Mouse (Mus musculus) myocyte (in vitro differentiated cells): Measurements from ENCODE around the gene Ptpa. TPM values are rescaled to one million over a fixed set of nuclear protein-coding genes. Genes with fewer than 3 reads are reported as not detected.

Experiments used
- H3K27me3 ChIP-seq: one replicate; pipeline ENCODE4 v1.6.1; 2011; ENCODE audit not compliant: control insufficient read depth, insufficient read depth, insufficient read length
- H3K36me3 ChIP-seq: one replicate; pipeline ENCODE4 v1.6.1; 2011; ENCODE audit not compliant: control insufficient read depth, insufficient read depth
- H3K4me2 ChIP-seq: one replicate; pipeline ENCODE4 v1.6.1; 2011; ENCODE audit warnings: low read depth, control low read depth
- H3K4me3 ChIP-seq: one replicate; pipeline ENCODE4 v1.5.1; 2011; ENCODE audit warnings: mild to moderate bottlenecking, control low read depth, moderate library complexity
- H3K79me2 ChIP-seq: one replicate; pipeline ENCODE4 v1.6.1; 2011; ENCODE audit not compliant: control insufficient read depth, insufficient read depth
- H3ac ChIP-seq: one replicate; pipeline ENCODE4 v1.6.1; 2011; ENCODE audit not compliant: control insufficient read depth, insufficient read length
- CEBPB ChIP-seq: IDR thresholded peaks from 2 replicates; pipeline ENCODE4 v1.6.1; 2011; ENCODE audit warnings: mild to moderate bottlenecking, moderate library complexity; ENCODE audit not compliant: poor library complexity, insufficient read depth, severe bottlenecking
- E2F4 ChIP-seq: IDR thresholded peaks from one replicate; pipeline ENCODE4 v1.6.1; 2011; ENCODE audit warnings: mild to moderate bottlenecking, control low read depth, moderate library complexity; ENCODE audit not compliant: insufficient read depth
- MAX ChIP-seq: IDR thresholded peaks from one replicate; pipeline ENCODE4 v1.6.1; 2011; ENCODE audit warnings: low read depth, mild to moderate bottlenecking, control low read depth
- MYOD1 ChIP-seq, 3 experiments: IDR thresholded peaks; one replicate each; pipeline ENCODE4 v1.6.1; 2011; ENCODE audit warnings: control low read depth in 2 of 3, low read depth in 2 of 3, mild to moderate bottlenecking in 2 of 3, moderate library complexity in 1 of 3; ENCODE audit not compliant: insufficient read length in 2 of 3, control insufficient read depth in 1 of 3
- MYOG ChIP-seq, 3 experiments: IDR thresholded peaks; one replicate each; pipeline ENCODE4 v1.6.1; 2011; ENCODE audit warnings: control low read depth in 2 of 3, low read depth in 2 of 3, mild to moderate bottlenecking in 2 of 3; ENCODE audit not compliant: insufficient read length in 2 of 3, control insufficient read depth in 1 of 3, insufficient read depth in 1 of 3
- POLR2A ChIP-seq: IDR thresholded peaks from one replicate; pipeline ENCODE4 v1.6.1; 2011; ENCODE audit warnings: low read depth, mild to moderate bottlenecking, control low read depth, moderate library complexity; ENCODE audit not compliant: insufficient read length
- POLR2AphosphoS2 ChIP-seq: IDR thresholded peaks from one replicate; pipeline ENCODE4 v1.6.1; 2011; ENCODE audit warnings: low read depth, control low read depth; ENCODE audit not compliant: insufficient read length
- REST ChIP-seq: IDR thresholded peaks from one replicate; pipeline ENCODE4 v1.6.1; 2011; ENCODE audit warnings: mild to moderate bottlenecking, control low read depth, moderate library complexity; ENCODE audit not compliant: insufficient read depth, insufficient read length
- SRF ChIP-seq: IDR thresholded peaks from one replicate; pipeline ENCODE4 v1.6.1; 2011; ENCODE audit warnings: low read depth; ENCODE audit not compliant: control insufficient read depth, insufficient read length
- TCF12 ChIP-seq: IDR thresholded peaks from one replicate; pipeline ENCODE4 v1.6.1; 2011; ENCODE audit warnings: mild to moderate bottlenecking, control low read depth; ENCODE audit not compliant: poor library complexity, insufficient read depth, severe bottlenecking
- TCF3 ChIP-seq: IDR thresholded peaks from one replicate; pipeline ENCODE4 v1.6.1; 2011; ENCODE audit warnings: low read depth, control low read depth; ENCODE audit not compliant: insufficient read length
- USF1 ChIP-seq: IDR thresholded peaks from one replicate; pipeline ENCODE4 v1.6.1; 2011; ENCODE audit warnings: low read depth, mild to moderate bottlenecking, control low read depth, moderate library complexity
- polyA plus RNA-seq: library from polyadenylated mRNA; unstranded; fragments of >200 nt; fragmentation: generic; extraction: Trizol; gene quantifications from one replicate; pipeline ENCODE4 v1.2.1, GENCODE M21; 2012; ENCODE audit warnings: missing spikeins

The Ptpa gene
- polyA plus RNA-seq, result 151 TPM

DNA sequence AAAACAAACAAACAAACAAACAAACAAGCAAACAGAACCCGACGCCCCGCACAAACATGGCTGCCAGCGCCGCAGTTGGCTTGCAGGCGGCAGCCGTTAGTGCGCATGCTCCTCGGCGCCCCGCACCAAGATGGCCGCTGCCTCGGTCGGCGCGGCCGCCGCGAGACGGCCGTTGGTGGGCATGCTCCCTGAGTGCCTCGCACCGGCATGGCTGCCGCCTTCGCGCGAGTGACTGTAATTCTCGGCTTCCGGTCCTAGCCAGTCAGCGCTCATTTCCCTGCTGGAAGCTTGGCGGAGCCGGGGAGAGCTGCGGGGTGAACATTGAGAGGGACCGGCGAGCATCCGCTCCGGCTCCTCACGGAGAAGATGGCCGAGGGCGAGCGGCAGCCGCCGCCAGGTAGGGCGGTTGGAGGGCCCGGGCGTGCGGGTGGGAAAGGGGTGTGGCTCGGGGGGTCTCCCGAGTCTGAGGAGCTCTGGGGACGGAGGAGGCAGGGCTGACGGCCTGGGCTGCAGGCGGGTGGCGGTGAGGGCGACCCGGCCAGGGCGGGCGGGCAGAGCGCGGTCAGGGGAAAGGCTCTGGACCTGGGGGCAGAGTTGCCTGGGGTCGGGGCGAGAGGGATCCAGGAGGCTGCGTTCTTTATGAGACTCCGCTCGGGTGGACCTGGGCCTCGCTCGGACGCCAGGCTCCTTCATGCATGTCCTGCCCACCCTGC, at the start of gene Ptpa:
TSS of gene Ptpa (plus strand) at position 104 of the 713 bp plus-strand sequence.
- TF ChIP-seq MYOG (IDR thresholded peaks at IDR 0.05; ENCODE audit: control insufficient read depth in 1 of 3, insufficient read depth in 1 of 3, insufficient read length in 2 of 3, low read depth in 2 of 3), result peak in 1 of 3 experiments; percentile 20
- peak; percentile 85 for TF ChIP-seq POLR2AphosphoS2
- TF ChIP-seq REST, result peak; percentile 31
- TF ChIP-seq CEBPB, result no peak
- no peak for TF ChIP-seq MAX
- peak; percentile 9 for TF ChIP-seq E2F4
- peak in 1 of 3 experiments; percentile 50 for TF ChIP-seq MYOD1 (IDR thresholded peaks at IDR 0.05; ENCODE audit: control insufficient read depth in 1 of 3, insufficient read length in 2 of 3, low read depth in 2 of 3)
- no peak for TF ChIP-seq TCF12
- no peak for TF ChIP-seq SRF
- TF ChIP-seq USF1, result no peak
- TF ChIP-seq POLR2A, result peak; percentile 87
- TF ChIP-seq TCF3, result no peak
- H3K79me2 ChIP-seq, result peaks cover 46% of the 10 kb centered on the region
- H3K4me2 ChIP-seq, result peak within 1 kb of the TSS; percentile 98
- peak within 1 kb of the TSS; percentile 98 for H3K4me3 ChIP-seq
- H3ac ChIP-seq, result peak within 1 kb of the TSS; percentile 69
- H3K36me3 ChIP-seq, result peaks cover 2% of the 10 kb centered on the region
- no peaks in the 10 kb centered on the region for H3K27me3 ChIP-seq

GRCm38 (mm10) chr2:30366203-30366602, 49.6 kb upstream of the Ptpa start:
- Histone ChIP-seq H3K36me3 (peaks cover 5% of the 10 kb centered on the region), H3K79me2 (peaks cover 15% of the 10 kb centered on the region), H3K4me3 (no peak overlapping the region), H3ac (no peak overlapping the region), H3K4me2 (no peak overlapping the region), H3K27me3 (no peaks in the 10 kb centered on the region)
- TF ChIP-seq MYOD1 (IDR thresholded peaks at IDR 0.05; ENCODE audit: control insufficient read depth in 1 of 3, insufficient read length in 2 of 3, low read depth in 2 of 3) (no peak), SRF (no peak), POLR2AphosphoS2 (no peak), TCF3 (no peak), TCF12 (no peak), POLR2A (no peak), CEBPB (no peak), REST (no peak), MAX (no peak), USF1 (no peak), E2F4 (no peak), MYOG (IDR thresholded peaks at IDR 0.05; ENCODE audit: control insufficient read depth in 1 of 3, insufficient read depth in 1 of 3, insufficient read length in 2 of 3, low read depth in 2 of 3) (no peak)

DNA sequence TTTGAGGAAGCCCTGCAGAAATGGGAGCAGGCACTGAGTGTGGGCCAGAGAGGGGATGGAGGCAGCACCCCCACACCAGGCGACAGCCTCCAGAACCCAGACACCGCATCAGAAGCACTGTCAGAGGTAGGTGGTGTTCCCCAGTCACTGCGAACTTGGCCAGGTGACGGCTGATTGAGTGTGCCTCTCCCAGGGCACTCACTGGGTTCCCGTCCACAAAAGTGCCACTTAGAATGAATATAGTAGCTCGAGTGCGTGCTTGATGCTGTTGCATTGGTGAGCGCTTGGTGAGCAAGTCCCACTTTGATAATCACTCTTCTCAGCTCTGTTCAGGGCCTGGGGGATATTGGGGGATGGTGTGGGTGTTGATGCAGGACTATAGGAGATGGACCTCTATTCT, 44.3 kb upstream of the Ptpa start:
- Histone ChIP-seq H3K27me3 (no peaks in the 10 kb centered on the region), H3K4me2 (no peak overlapping the region), H3K36me3 (peaks cover 15% of the 10 kb centered on the region), H3K4me3 (no peak overlapping the region), H3K79me2 (peaks cover 3% of the 10 kb centered on the region), H3ac (no peak overlapping the region)
- TF ChIP-seq TCF12 (no peak), REST (no peak), CEBPB (no peak)

DNA sequence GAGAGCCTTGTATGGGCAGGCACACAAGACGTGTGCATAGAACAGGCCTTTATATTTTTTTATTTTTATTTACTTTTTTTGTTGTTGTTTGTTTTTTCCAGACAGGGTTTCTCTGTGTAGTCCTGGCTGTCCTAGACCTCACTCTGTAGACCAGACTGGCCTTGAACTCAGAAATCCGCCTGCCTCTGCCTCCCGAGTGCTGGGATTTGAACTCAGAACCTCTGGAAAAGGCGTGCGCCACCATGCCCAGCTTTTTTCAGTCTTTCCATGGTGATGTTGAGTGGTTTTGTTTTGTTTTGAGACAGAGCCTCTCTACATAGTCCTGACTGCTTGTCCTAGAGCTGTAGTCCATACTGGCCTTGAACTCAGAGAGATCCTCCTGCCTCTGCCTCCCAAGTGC, 43.1 kb upstream of the Ptpa start:
- H3ac ChIP-seq, result no peak overlapping the region
- H3K79me2 ChIP-seq, result no peaks in the 10 kb centered on the region
- no peak for TF ChIP-seq MYOG (IDR thresholded peaks at IDR 0.05; ENCODE audit: control insufficient read depth in 1 of 3, insufficient read depth in 1 of 3, insufficient read length in 2 of 3, low read depth in 2 of 3)
- TF ChIP-seq USF1, result no peak
- no peak for TF ChIP-seq POLR2A
- TF ChIP-seq CEBPB, result no peak
- TF ChIP-seq MAX, result no peak
- no peak for TF ChIP-seq SRF
- no peak for TF ChIP-seq MYOD1 (IDR thresholded peaks at IDR 0.05; ENCODE audit: control insufficient read depth in 1 of 3, insufficient read length in 2 of 3, low read depth in 2 of 3)
- no peak for TF ChIP-seq TCF12
- no peak for TF ChIP-seq REST
- no peak for TF ChIP-seq E2F4
- no peak for TF ChIP-seq TCF3
- no peak for TF ChIP-seq POLR2AphosphoS2
- H3K4me2 ChIP-seq, result no peak overlapping the region
- H3K36me3 ChIP-seq, result peaks cover 15% of the 10 kb centered on the region
- H3K4me3 ChIP-seq, result no peak overlapping the region
- no peaks in the 10 kb centered on the region for H3K27me3 ChIP-seq
